Mouse (Mus musculus): ENCODE data around the gene Sirpa. TPM values are rescaled to one million over a fixed set of nuclear protein-coding genes. Genes with fewer than 3 reads are reported as not detected.

Gene Sirpa
- polyA plus RNA-seq, 1 experiment = 3.1 TPM

- H3K4me3 ChIP-seq (ENCODE audit: control insufficient read depth, low read depth, low read length) = no peak overlapping the region
- H3K4me1 ChIP-seq (ENCODE audit: control insufficient read depth, insufficient read depth, low read length) = no peaks in the 10 kb centered on the region
- no peak overlapping the region for H3K27ac ChIP-seq (ENCODE audit: control insufficient read depth, insufficient read depth, low read depth, low read length)
- H3K27me3 ChIP-seq (ENCODE audit: control insufficient read depth, insufficient read depth, low read length) = no peaks in the 10 kb centered on the region
- H3K36me3 ChIP-seq (ENCODE audit: control insufficient read depth, insufficient read depth, low read length) = no peaks in the 10 kb centered on the region
- TF ChIP-seq CTCF (IDR thresholded peaks at IDR 0.05; ENCODE audit: control insufficient read depth, insufficient read depth, insufficient replicate concordance, low read depth, low read length) (no peak), POLR2A (IDR thresholded peaks at IDR 0.05; ENCODE audit: control insufficient read depth, low read depth, low read length) (no peak)
These were observed 36.0 kb downstream of the Sirpa start for GRCm38 (mm10) chr2:129628456-129629185.

GRCm38 (mm10) chr2:129629786-129630531, 37.3 kb downstream of the Sirpa start:
- H3K27me3 ChIP-seq (ENCODE audit: control insufficient read depth, insufficient read depth, low read length) = no peaks in the 10 kb centered on the region
- no peaks in the 10 kb centered on the region for H3K36me3 ChIP-seq (ENCODE audit: control insufficient read depth, insufficient read depth, low read length)
- TF ChIP-seq POLR2A (IDR thresholded peaks at IDR 0.05; ENCODE audit: control insufficient read depth, low read depth, low read length) = no peak
- TF ChIP-seq CTCF (IDR thresholded peaks at IDR 0.05; ENCODE audit: control insufficient read depth, insufficient read depth, insufficient replicate concordance, low read depth, low read length) = no peak
- no peaks in the 10 kb centered on the region for H3K4me1 ChIP-seq (ENCODE audit: control insufficient read depth, insufficient read depth, low read length)
- H3K27ac ChIP-seq (ENCODE audit: control insufficient read depth, insufficient read depth, low read depth, low read length) = no peak overlapping the region
- H3K4me3 ChIP-seq (ENCODE audit: control insufficient read depth, low read depth, low read length) = no peak overlapping the region

GRCm38 (mm10) chr2:129630532-129630886, 37.9 kb downstream of the Sirpa start:
- H3K36me3 ChIP-seq (ENCODE audit: control insufficient read depth, insufficient read depth, low read length) = no peaks in the 10 kb centered on the region
- H3K4me1 ChIP-seq (ENCODE audit: control insufficient read depth, insufficient read depth, low read length) = no peaks in the 10 kb centered on the region
- H3K27ac ChIP-seq (ENCODE audit: control insufficient read depth, insufficient read depth, low read depth, low read length) = no peak overlapping the region
- no peaks in the 10 kb centered on the region for H3K27me3 ChIP-seq (ENCODE audit: control insufficient read depth, insufficient read depth, low read length)
- TF ChIP-seq POLR2A (IDR thresholded peaks at IDR 0.05; ENCODE audit: control insufficient read depth, low read depth, low read length) (no peak), CTCF (IDR thresholded peaks at IDR 0.05; ENCODE audit: control insufficient read depth, insufficient read depth, insufficient replicate concordance, low read depth, low read length) (no peak)
- no peak overlapping the region for H3K4me3 ChIP-seq (ENCODE audit: control insufficient read depth, low read depth, low read length)

GRCm38 (mm10) chr2:129630978-129631660, 38.5 kb downstream of the Sirpa start:
- no peak for TF ChIP-seq POLR2A (IDR thresholded peaks at IDR 0.05; ENCODE audit: control insufficient read depth, low read depth, low read length)
- TF ChIP-seq CTCF (IDR thresholded peaks at IDR 0.05; ENCODE audit: control insufficient read depth, insufficient read depth, insufficient replicate concordance, low read depth, low read length) = no peak
- Histone ChIP-seq H3K36me3 (ENCODE audit: control insufficient read depth, insufficient read depth, low read length) (no peaks in the 10 kb centered on the region), H3K27ac (ENCODE audit: control insufficient read depth, insufficient read depth, low read depth, low read length) (no peak overlapping the region), H3K27me3 (ENCODE audit: control insufficient read depth, insufficient read depth, low read length) (no peaks in the 10 kb centered on the region), H3K4me3 (ENCODE audit: control insufficient read depth, low read depth, low read length) (no peak overlapping the region), H3K4me1 (ENCODE audit: control insufficient read depth, insufficient read depth, low read length) (no peaks in the 10 kb centered on the region)

GRCm38 (mm10) chr2:129632324-129632723, 39.7 kb downstream of the Sirpa start:
- TF ChIP-seq POLR2A (IDR thresholded peaks at IDR 0.05; ENCODE audit: control insufficient read depth, low read depth, low read length) = no peak
- Histone ChIP-seq H3K27ac (ENCODE audit: control insufficient read depth, insufficient read depth, low read depth, low read length) (no peak overlapping the region), H3K4me3 (ENCODE audit: control insufficient read depth, low read depth, low read length) (no peak overlapping the region), H3K36me3 (ENCODE audit: control insufficient read depth, insufficient read depth, low read length) (no peaks in the 10 kb centered on the region), H3K27me3 (ENCODE audit: control insufficient read depth, insufficient read depth, low read length) (no peaks in the 10 kb centered on the region), H3K4me1 (ENCODE audit: control insufficient read depth, insufficient read depth, low read length) (no peaks in the 10 kb centered on the region)

GRCm38 (mm10) chr2:129633077-129633732, 40.6 kb downstream of the Sirpa start:
- Histone ChIP-seq H3K36me3 (ENCODE audit: control insufficient read depth, insufficient read depth, low read length) (no peaks in the 10 kb centered on the region), H3K27ac (ENCODE audit: control insufficient read depth, insufficient read depth, low read depth, low read length) (no peak overlapping the region), H3K27me3 (ENCODE audit: control insufficient read depth, insufficient read depth, low read length) (no peaks in the 10 kb centered on the region), H3K4me3 (ENCODE audit: control insufficient read depth, low read depth, low read length) (no peak overlapping the region), H3K4me1 (ENCODE audit: control insufficient read depth, insufficient read depth, low read length) (no peaks in the 10 kb centered on the region)
- TF ChIP-seq POLR2A (IDR thresholded peaks at IDR 0.05; ENCODE audit: control insufficient read depth, low read depth, low read length) (no peak), CTCF (IDR thresholded peaks at IDR 0.05; ENCODE audit: control insufficient read depth, insufficient read depth, insufficient replicate concordance, low read depth, low read length) (no peak)

- no peaks in the 10 kb centered on the region for H3K4me1 ChIP-seq (ENCODE audit: control insufficient read depth, insufficient read depth, low read length)
- no peak for TF ChIP-seq CTCF (IDR thresholded peaks at IDR 0.05; ENCODE audit: control insufficient read depth, insufficient read depth, insufficient replicate concordance, low read depth, low read length)
- TF ChIP-seq POLR2A (IDR thresholded peaks at IDR 0.05; ENCODE audit: control insufficient read depth, low read depth, low read length) = no peak
These were observed 41.3 kb downstream of the Sirpa start for GRCm38 (mm10) chr2:129633982-129634381.

More at GRCm38 (mm10) chr2:129633982-129634381, 41.3 kb downstream of the Sirpa start:
- H3K4me3 ChIP-seq (ENCODE audit: control insufficient read depth, low read depth, low read length) = no peak overlapping the region
- H3K27ac ChIP-seq (ENCODE audit: control insufficient read depth, insufficient read depth, low read depth, low read length) = no peak overlapping the region
- no peaks in the 10 kb centered on the region for H3K36me3 ChIP-seq (ENCODE audit: control insufficient read depth, insufficient read depth, low read length)
- H3K27me3 ChIP-seq (ENCODE audit: control insufficient read depth, insufficient read depth, low read length) = no peaks in the 10 kb centered on the region
